Mouse (Mus musculus) R1 (cell line): ENCODE measurements at regions not wholly inside any gene's neighbourhood (a gene's known extent, or its start where the extent isn't known, plus 50 kb on each side); places are given as distances from the start of the nearest gene placed in this dataset.

Source experiments
- DNase-seq: peaks from one replicate; pipeline ENCODE4 v3.0.0-alpha.2; 2018; ENCODE audit warnings: low read depth, low spot score

GRCm38 (mm10) chr5:62939050-62939449 is 125.4 kb downstream of the Dthd1 start:
- DNase-seq: peak; percentile 34
